Mouse (Mus musculus): ENCODE measurements around the gene Ttll6.
"Not testable (repeated sequence)": the region's sequence is repeated elsewhere in the genome, so short reads cannot be mapped to it uniquely, and the experiment has no call there.

Ttll6 gene

GRCm38 (mm10) chr11:96133239-96133865 lies at the start of gene Ttll6:
Ttll6 (plus strand) TSS chr11:96133786.
- DNase-seq (ENCODE audit: low read depth, low spot score), result peak; percentile 11

- DNase-seq (ENCODE audit: low read depth, low spot score), result no peak
These were observed 45.6 kb upstream of the Ttll6 start for GRCm38 (mm10) chr11:96087981-96088380.

- no peak for DNase-seq (ENCODE audit: low read depth, low spot score)
These were observed 42.5 kb upstream of the Ttll6 start for GRCm38 (mm10) chr11:96091073-96091472.

GRCm38 (mm10) chr11:96092674-96093291 lies 40.8 kb upstream of the Ttll6 start:
- no peak for DNase-seq (ENCODE audit: low read depth, low spot score)

- no peak for DNase-seq (ENCODE audit: low read depth, low spot score)
These were observed 40.2 kb upstream of the Ttll6 start for GRCm38 (mm10) chr11:96093361-96093760.

- DNase-seq (ENCODE audit: low read depth, low spot score), result no peak
These were observed 25.2 kb upstream of the Ttll6 start for GRCm38 (mm10) chr11:96108376-96108775.

- DNase-seq (ENCODE audit: low read depth, low spot score), result not testable (repeated sequence)
These were observed 22.6 kb upstream of the Ttll6 start for GRCm38 (mm10) chr11:96110950-96111349.

GRCm38 (mm10) chr11:96111751-96112150 lies 21.8 kb upstream of the Ttll6 start, which contains the start of gene Calcoco2:
Calcoco2 (minus strand) TSS chr11:96111964.
- DNase-seq (ENCODE audit: low read depth, low spot score), result no peak

- DNase-seq (ENCODE audit: low read depth, low spot score), result no peak
These were observed 19.5 kb upstream of the Ttll6 start for GRCm38 (mm10) chr11:96114077-96114476.

- DNase-seq (ENCODE audit: low read depth, low spot score), result no peak
These were observed 18.2 kb upstream of the Ttll6 start for GRCm38 (mm10) chr11:96115416-96115815.

GRCm38 (mm10) chr11:96116116-96116515 lies 17.5 kb upstream of the Ttll6 start:
- DNase-seq (ENCODE audit: low read depth, low spot score), result no peak

- DNase-seq (ENCODE audit: low read depth, low spot score), result not testable (repeated sequence)
These were observed 16.7 kb upstream of the Ttll6 start for GRCm38 (mm10) chr11:96116925-96117324.

- no peak for DNase-seq (ENCODE audit: low read depth, low spot score)
These were observed 14.2 kb upstream of the Ttll6 start for GRCm38 (mm10) chr11:96119401-96119800.

GRCm38 (mm10) chr11:96122806-96123205 lies 10.8 kb upstream of the Ttll6 start:
- DNase-seq (ENCODE audit: low read depth, low spot score), result not testable (repeated sequence)

- no peak for DNase-seq (ENCODE audit: low read depth, low spot score)
These were observed 9.3 kb upstream of the Ttll6 start for GRCm38 (mm10) chr11:96124052-96124914.

- no peak for DNase-seq (ENCODE audit: low read depth, low spot score)
These were observed 3.0 kb upstream of the Ttll6 start for GRCm38 (mm10) chr11:96130606-96131005.

- no peak for DNase-seq (ENCODE audit: low read depth, low spot score)
These were observed 2.3 kb downstream of the Ttll6 start for GRCm38 (mm10) chr11:96135847-96136246.

GRCm38 (mm10) chr11:96140726-96141175 lies 7.2 kb downstream of the Ttll6 start:
- DNase-seq (ENCODE audit: low read depth, low spot score), result no peak

- no peak for DNase-seq (ENCODE audit: low read depth, low spot score)
These were observed 10.2 kb downstream of the Ttll6 start for GRCm38 (mm10) chr11:96143766-96144165.

GRCm38 (mm10) chr11:96145622-96146270 lies 12.2 kb downstream of the Ttll6 start:
- DNase-seq (ENCODE audit: low read depth, low spot score), result peak; percentile 8

GRCm38 (mm10) chr11:96147471-96147870 lies 13.9 kb downstream of the Ttll6 start:
- DNase-seq (ENCODE audit: low read depth, low spot score), result no peak

GRCm38 (mm10) chr11:96164769-96165168 lies 31.2 kb downstream of the Ttll6 start:
- DNase-seq (ENCODE audit: low read depth, low spot score), result no peak
